Mouse (Mus musculus): ENCODE measurements around the gene Myo9a.
"Not testable (repeated sequence)": the region's sequence is repeated elsewhere in the genome, so short reads cannot be mapped to it uniquely, and the experiment has no call there.

The Myo9a gene

DNA sequence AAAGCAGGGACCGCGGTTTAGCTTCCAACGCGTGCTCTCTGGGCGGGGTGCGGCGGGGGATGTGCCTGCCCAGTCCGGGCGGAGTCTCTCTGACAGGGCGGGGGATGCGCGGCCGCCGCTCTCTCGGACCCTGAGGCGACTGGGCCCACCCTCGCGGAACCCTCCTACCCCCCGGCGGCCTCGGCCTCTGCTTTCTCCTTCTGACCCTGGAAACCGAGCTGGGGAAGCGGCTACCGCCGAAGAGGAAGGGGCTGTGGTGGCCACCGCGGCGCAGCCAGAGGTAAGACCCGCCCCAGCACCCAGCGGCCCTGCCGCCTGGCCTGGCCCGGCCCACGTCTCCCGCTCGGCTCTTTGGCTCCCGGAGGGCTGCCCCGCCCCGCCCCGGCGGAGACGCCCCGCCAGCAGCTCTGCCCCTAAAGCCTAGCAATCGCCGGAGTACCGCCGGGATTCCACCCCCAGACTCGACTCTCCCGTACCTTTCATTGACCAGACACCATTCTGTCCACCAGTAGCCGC lies 428 bp downstream of the Myo9a start:
- DNase-seq (ENCODE audit: low spot score), result peak; percentile 92

DNA sequence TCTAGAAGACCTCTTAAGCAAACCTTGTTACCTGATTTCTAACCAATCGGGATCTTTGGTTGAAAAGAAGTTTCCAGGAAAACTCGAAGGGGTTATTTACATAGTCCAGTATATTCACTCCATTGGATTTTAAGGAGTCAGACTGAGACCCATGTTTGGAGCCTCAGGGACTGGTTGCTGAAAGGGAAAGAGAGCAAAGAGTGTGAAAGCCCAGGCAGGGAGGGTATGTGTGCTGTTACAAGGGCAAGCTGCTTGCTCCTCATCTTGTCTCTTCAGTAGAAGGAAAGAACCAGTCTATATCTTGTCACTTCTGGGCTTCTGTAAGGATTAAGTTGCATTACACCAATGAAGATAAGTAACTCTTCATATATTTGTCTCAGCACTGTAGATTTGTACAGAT lies 1.3 kb downstream of the Myo9a start:
- DNase-seq (ENCODE audit: low spot score), result no peak

DNA sequence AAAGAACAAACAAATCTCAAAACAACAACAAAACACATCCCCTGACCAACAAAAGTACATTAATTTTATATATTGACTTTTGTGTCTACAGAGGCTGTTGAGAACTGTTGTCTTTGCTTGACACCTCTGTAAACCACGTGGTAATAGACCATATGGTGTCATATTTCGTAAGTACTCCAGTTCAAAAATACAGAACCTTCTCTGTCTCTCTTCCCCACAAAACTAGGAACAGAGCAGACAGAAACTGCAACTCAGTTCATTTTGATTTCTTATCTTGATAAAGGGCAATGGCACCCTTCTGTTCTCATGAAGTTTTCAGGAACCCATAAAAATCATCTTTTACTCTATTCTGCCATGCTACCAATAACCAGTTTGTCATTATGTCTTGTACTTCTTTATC lies 4.5 kb downstream of the Myo9a start:
- no peak for DNase-seq (ENCODE audit: low spot score)

DNA sequence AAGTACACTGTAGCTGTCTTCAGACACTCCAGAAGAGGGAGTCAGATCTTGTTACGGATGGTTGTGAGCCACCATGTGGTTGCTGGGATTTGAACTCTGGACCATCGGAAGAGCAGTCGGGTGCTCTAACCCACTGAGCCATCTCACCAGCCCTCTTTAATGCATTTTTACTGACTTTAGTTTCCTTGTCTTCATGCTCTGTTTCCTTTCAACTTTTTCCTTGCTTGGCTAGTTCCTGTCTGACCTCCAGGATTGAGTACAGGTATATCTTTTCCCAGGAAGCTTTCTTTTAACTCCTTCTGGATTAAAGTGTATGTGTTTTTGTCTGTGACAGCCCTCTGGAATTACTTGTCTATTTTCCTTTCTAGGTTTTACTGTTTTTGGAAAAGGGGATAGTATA lies 6.3 kb downstream of the Myo9a start:
- DNase-seq (ENCODE audit: low spot score), result not testable (repeated sequence)

DNA sequence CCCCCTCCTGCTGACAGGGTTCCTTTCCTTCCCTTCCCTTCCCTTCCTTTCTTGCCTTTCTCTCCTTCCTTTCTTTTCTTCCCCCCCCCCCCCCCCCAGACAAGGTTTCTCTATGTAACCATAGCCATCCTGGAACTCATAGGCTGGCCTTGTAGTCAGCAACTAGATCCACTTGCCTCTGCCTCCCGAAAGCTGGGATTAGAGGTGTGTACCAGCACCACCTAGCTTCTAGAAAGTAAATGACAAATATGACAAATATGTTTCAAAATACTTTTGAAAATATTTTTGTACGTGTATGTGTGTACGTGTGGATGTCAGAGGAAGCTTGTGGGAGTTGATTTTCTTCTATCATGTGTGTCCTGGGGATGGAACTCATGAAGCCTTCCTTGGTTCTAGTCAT lies 9.8 kb downstream of the Myo9a start:
- DNase-seq (ENCODE audit: low spot score), result no peak

DNA sequence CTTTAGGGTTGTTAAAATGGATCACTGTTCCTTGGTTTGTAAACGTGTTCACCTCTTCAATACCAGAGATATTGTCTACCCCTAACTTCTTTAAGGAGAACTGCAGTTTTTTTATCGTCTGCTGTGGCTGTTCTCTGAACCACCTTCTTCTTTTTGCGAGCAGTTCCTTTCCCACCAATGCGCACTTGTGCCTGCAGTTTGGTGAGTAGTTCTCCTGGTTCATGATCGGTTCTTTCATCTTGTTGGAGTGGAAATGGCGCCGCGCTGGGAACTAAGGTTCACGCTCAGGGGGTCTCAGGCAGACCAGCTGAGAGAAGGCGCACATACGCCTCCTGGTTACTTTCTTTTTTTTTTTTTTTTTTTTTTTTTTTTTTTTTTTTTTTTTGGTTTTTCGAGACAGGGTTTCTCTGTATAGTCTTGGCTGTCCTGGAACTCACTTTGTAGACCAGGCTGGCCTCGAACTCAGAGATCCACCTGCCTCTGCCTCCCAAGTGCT lies 16.3 kb downstream of the Myo9a start:
- DNase-seq (ENCODE audit: low spot score), result not testable (repeated sequence)

DNA sequence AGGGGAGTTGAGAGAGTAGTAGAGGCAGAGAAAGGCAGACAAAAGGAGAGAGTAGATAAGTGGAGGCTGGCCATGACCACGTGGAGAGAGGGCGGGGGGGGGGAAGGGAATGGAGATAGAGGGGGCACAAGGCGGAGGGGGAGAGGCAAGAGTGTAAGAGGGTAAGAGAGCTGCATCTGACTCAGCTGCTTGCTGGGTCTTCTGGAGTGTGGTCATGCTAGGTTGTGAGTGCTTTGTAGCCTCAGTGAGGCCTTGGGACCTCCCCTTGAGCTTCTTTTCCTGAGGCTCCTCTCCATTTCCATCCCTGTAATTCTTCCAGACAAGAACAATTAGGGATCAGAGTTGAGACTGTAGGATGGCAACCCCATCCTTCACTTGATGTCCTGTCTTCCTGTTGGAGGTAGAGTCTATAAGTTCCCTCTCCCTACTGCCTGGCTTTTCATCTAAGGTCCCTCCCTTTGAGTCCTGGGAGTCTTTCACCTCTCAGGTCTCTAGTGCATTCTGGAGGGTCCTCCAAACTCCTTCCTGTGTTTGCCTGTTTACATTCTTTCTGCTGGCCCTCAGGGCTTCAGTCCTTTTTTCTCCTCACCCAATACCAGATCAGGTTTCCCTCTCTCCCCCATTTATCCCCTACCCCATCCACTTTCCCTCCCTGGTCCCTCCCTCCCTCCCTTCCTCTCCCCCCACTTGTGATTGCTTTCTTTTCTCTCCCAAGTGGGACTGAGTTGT lies 55.5 kb downstream of the Myo9a start:
- DNase-seq (ENCODE audit: low spot score), result not testable (repeated sequence)

DNA sequence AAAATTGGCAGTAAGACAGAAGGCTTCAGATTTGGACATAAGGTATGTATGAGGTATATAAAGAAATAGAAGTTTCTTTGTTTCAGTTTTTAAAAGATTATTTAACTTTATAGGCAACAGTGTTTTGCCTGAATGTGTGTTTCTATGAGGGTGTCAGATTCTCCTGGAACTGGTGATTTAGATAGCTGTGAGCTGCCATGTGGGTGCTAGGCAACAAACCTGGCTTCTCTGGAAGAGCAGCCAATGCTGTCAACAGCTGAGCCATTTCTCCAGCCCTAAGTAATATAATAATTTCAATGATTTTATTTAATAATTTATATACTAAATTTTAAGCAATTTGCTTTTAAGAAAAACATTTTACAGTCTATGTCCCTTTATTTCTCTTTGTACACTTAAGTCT lies 133.9 kb downstream of the Myo9a start:
- DNase-seq (ENCODE audit: low spot score), result no peak

DNA sequence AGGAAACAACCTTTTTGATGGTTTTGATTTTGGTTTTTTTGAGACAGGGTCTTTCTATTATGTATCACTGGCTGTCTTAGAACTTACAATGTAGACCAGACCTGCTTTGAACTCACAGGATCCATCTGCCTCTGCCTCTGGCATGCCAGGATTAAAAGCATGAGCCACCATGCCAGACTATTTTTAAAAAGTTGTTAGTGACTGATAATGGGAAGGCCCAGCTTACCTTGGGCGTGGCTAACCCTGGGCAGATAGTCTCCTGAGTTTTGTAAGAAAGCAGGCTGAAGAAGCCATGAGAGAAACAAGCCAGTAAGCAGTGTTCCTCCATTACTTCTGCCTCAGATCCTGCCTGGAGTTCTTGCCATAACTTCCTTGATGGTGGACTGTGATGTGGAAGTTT lies 152.7 kb downstream of the Myo9a start:
- no peak for DNase-seq (ENCODE audit: low spot score)

DNA sequence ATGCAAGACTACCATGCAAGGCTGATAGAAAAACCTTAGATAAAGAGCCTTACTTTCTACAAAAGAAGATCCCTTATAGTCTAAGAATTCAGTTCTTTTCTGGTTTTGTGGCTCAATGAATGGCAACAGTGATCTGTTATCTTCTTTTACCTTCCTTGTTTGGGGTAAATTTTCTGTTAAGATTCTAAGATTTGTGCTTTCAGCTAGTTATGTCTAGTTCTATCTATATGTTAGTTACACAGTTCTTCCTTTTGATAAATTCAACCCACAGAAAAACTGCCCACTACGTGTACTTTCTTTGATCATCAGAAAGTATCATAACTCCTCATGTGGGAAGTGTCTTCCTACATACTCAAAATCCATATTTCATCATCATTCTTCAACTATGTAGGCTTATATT lies 164.1 kb downstream of the Myo9a start:
- DNase-seq (ENCODE audit: low spot score), result no peak

DNA sequence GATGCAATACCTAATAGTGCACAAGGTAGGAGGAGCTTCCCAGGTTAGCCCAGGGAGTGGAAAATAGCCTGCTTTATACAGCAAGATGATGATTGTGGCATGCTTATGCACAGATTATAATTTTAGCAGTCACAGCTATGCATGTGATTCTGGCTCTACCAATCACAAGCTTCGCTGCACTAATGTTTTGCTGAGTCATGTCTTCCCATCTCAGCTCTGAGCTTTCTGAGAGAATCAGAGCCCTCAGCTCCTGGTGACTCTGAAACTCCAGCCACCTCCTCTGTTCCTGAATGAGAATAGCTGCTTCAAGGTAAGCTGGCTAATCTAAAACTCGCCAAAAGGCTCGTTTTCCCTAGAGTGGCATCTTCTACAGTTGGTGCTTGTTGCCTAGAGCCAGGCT lies 179.6 kb downstream of the Myo9a start:
- DNase-seq (ENCODE audit: low spot score), result no peak

DNA sequence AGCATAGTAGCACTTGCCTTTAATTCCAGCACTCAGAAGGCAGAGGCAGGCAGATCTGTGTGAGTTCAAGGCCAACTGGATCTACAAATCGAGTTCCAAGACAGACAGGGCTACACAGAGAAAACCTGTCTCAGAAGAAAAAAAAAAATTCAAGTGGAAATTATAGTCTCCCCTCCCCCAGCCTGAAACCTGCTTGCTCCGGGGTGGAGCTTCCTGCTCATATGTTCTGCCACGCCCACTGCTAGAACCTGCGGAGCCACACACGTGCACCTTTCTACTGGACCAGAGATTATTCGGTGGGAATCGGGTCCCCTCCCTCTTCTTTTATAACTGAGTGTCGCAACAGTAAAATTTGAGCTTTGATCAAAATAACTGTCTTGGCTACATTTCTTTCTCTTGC lies 185.2 kb downstream of the Myo9a start:
- not testable (repeated sequence) for DNase-seq (ENCODE audit: low spot score)

DNA sequence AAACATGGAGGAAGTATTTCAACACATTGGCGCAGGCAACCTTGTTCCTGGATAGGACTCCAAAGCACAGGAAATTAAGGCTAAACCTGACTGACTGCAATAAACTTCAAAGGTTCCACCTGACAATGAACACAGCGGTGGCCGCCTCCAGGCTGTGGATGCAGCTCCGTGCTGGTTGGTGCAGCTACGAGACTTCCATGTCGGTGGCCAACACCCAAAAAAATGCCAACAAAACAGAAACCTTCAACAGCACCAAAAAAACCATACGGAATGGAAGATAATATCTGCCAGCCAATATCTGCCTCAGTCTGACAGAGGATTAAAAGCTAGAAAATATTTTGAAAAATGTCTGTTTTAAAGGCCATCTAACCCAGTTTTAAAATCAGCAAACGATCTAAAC lies 187.8 kb downstream of the Myo9a start:
- DNase-seq (ENCODE audit: low spot score), result no peak

DNA sequence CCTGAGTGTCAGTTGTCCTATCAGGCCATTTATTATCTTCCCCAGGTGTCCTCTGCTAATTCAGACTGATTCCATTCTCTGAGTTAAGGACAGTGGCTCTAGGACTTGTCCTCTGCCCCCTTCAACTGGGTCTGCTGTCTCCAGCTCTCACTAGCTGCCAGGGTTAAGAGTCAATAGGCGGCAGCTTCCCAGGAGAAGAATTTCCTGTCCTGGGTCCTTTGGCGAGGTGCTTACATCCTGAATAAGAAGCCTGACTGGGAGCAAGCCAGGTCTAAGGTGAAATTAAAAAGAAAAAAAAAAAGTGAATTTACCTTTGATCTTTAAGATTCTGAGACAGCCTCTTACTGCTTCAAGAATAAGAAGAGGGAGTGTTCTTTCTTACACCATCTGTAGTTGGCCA lies 189.0 kb downstream of the Myo9a start:
- no peak for DNase-seq (ENCODE audit: low spot score)

DNA sequence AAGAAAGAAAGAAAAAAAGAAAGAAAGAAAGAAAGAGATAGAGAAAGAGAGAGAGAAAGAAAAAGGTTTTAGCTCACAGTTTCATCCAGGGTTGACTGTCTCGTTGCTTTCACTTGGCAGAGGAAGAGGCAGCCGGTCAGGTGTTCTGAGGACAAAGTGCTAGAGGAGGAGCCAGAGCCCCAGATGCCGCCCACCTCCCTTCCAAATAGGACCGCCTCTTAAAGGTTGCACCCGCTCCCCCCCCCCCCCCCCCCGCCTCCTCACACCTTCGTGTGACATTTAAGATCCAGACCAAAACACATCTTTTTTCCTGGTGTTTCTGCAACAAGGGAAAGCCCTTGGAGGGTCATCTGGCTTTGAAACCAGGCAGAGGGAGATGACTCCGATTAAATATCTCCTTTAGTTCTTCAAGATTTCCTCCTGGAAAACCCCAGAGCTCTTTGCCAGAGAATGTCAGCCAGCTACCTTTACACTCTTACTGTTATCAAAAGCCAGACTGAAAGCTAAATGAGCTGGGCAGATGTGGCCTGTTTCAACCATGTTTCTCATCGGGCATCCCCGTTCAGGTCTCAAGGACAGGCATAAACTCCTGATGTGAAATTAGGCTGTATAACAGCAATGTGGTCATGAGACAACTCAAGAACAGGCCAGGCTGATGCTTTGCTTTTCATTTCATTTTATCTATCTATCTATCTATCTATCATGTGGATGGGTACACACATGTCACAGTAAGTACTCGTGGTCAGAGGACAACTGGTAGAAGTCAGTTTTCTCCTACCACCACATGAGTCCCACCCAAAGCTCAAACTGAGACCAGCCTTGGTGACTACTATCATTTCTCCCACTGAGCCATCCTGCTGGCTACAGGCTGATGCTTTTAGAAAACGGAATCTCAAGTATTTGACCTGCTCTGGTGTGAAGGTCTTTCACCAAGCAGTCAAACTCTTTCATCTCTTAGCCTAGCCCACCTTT lies 190.5 kb downstream of the Myo9a start:
- no peak for DNase-seq (ENCODE audit: low spot score)

DNA sequence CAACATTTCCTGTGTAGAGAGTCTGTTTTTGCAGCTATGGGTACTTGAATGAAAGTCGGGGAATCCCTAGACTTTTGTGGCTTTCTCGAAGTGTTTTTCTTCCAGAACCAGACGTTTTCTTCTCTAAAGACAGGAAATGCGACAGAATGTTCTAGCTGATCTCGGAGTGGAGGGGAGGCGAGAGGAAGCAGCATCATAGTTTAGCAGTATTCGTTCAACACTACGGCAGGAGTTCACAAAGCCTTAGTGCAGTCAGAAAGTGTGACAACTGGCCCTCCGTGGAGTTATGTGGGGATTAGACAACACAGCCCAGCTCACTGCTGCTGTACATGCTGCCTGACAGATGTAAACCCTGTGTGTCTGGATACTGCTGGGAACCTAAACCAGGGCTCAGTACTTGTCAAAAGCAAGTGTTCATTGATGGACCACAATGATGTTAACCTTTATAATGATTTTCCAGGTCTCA lies 191.2 kb downstream of the Myo9a start:
- no peak for DNase-seq (ENCODE audit: low spot score)

DNA sequence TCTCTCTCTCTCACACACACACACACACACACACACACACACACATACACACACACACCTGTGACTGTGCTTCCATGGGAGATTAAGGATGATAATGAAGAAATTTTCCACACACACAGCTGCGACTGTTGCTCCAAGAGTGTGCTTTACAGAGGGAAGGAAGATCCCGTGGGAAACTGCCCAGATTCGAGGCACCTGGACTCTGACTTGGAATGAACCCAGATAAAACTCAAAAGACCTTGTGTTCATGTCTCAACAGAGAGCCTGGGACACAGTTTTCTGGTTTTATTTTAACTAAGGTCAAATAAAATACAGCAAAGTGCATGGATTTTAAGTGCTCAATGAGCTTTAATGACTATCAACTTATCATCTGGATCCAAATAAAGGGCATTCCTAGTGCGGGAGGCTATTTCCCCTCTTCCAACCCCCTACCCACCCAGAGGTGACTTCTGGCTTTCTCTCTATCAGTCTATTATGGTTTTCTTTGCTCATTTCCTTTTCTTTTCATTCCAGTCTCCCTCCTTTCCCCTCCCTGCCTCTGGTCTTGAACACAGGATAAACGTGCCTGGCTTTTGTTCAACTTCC lies 191.9 kb downstream of the Myo9a start:
- DNase-seq (ENCODE audit: low spot score), result no peak

DNA sequence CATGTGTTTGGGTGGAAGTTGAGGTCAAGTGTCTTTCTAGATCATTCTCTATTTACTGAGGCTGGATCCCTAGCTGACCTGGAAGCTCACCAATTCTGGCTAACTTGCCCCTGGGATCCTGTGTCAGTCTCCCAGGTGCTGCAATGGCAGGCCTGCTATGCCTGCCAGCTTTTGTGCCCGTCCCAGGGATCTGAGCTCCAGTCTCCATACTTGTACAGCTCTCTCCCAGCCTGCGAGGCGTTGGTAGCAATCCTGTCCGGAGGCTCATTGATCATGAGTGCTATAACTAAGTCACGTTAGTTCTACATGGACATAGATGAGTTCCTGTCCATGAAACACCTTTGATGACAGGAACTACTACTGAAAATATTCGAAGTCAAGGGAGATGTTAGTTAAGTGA lies 193.1 kb downstream of the Myo9a start:
- no peak for DNase-seq (ENCODE audit: low spot score)

DNA sequence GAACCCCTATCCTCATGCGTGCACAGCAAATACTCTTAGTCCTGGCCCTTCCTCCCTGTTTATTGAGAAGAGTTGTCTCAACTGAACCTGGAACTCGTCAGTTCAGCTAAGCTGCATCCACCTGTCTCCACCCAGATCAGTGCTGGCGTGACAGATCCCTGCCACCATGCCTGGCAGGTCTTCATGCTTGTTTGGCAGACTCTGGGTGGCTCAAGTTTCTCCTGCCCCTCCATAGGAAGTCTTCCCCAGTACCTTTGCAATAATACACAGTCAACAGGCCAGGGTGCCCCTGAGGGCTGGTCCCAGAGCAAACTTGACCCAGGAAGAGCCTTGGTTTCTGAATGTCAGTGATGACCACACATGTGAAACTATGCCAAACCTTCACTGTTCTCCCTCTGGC lies 194.5 kb downstream of the Myo9a start:
- no peak for DNase-seq (ENCODE audit: low spot score)

DNA sequence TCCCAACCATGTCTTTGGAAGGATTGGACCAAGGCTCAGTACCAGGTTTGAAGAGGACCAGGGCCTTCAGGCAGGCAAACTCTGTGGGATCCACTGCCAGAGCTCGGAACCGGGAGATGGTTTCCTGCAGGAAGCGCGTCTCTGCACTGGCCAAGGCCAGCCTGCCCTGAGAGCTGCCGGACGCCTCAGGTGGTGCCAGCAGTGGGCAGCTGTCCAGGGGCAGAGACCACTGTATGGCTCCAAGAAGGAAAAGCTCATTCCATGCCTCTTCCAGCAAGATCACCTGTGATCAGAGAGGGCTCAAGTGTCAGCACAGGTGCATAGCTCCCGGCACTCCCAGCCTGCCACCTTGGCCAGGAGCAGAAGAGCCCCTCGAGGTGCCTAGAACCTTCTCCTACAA lies 196.6 kb downstream of the Myo9a start:
- no peak for DNase-seq (ENCODE audit: low spot score)

DNA sequence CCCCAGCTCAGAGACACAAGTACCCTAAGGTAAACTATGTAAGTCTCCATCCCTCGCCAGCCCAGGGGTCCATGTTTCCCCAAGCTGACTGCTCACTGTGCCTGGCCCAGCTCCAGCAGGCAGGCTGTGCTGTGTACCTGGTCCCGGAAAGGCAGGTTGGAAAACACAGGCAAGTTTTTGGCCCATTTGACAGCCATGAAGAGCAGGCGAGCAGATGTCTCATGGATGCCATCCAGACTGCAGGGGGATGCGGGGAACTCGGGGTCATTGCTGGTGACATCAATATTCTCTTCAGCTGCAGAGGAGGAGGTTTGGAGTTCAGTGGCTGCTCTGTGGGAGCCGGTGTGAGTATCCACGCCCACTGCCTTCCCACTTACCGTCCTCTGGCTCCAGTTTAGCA lies 197.5 kb downstream of the Myo9a start:
- no peak for DNase-seq (ENCODE audit: low spot score)

DNA sequence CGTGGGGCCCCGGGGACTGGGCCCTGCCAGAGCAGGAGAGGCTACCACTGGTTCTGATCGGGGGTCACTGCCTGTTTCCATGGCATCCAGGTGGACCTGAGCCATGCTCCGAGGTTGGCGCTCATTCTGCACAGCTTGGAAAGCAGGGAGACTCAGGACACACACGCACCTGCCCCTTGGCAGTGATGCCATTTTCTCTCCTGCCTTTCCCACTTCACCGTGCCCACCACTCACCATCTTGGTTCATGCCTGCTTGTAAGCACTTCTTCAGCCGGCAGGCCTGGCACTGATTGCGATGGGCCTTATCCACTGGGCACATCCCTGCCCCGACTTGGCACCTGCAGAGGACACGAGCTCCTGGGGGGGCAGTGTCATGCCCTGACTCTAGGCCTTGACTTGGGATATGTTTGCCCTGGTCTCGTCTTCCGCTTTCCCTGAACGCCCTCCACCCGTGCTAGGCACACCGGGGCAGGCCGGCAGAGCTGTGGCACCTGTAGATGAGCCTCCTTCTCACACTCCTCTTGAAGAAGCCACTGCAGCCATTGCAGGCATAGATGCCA lies 198.1 kb downstream of the Myo9a start:
- no peak for DNase-seq (ENCODE audit: low spot score)

Measured in ovary, postnatal 36 days (tissue).